Mouse (Mus musculus) midbrain, embryonic 11.5 days (tissue): Measurements from ENCODE around the gene Ctf2. TPM values are rescaled to one million over a fixed set of nuclear protein-coding genes. Genes with fewer than 3 reads are reported as not detected.

Experiments
- ATAC-seq: fragments of 200-750 bp; cut with Nextera tagmentation; 2 replicates; pipeline ENCODE4 v1.8.0; 2017; ENCODE audit warnings: moderate TSS enrichment, moderate library complexity; ENCODE audit not compliant: low FRiP score
- DNase-seq: peaks from one replicate; pipeline ENCODE4 v3.0.0; 2015; ENCODE audit warnings: low spot score; ENCODE audit errors: missing footprints
- H3K27ac ChIP-seq: fragments of 300-500 bp; sonication (generic); 2 replicates; pipeline ENCODE4 v1.5.1; 2014; ENCODE audit warnings: low read depth, low read length
- H3K27me3 ChIP-seq: fragments of 300-500 bp; sonication (generic); 2 replicates; pipeline ENCODE4 v1.6.1; 2014; ENCODE audit warnings: mild to moderate bottlenecking, low read length, moderate library complexity, mixed read lengths; ENCODE audit not compliant: control insufficient read depth, insufficient read depth
- H3K36me3 ChIP-seq: fragments of 300-500 bp; sonication (generic); 2 replicates; pipeline ENCODE4 v1.6.1; 2014; ENCODE audit warnings: mild to moderate bottlenecking, low read length, moderate library complexity, mixed read lengths; ENCODE audit not compliant: control insufficient read depth, insufficient read depth
- H3K4me1 ChIP-seq: fragments of 300-500 bp; sonication (generic); 2 replicates; pipeline ENCODE4 v1.6.1; 2014; ENCODE audit warnings: low read length; ENCODE audit not compliant: control insufficient read depth, insufficient read depth
- H3K4me2 ChIP-seq: fragments of 300-500 bp; sonication (generic); 2 replicates; pipeline ENCODE4 v1.6.1; 2014; ENCODE audit warnings: mild to moderate bottlenecking, moderate library complexity
- H3K4me3 ChIP-seq: fragments of 300-500 bp; sonication (generic); 2 replicates; pipeline ENCODE4 v1.5.1; 2014; ENCODE audit warnings: low read depth, low read length
- H3K9ac ChIP-seq: fragments of 300-500 bp; sonication (generic); 2 replicates; pipeline ENCODE4 v1.6.1; 2014; ENCODE audit warnings: low read length
- H3K9me3 ChIP-seq: fragments of 300-500 bp; sonication (generic); 2 replicates; pipeline ENCODE4 v1.6.1; 2016; ENCODE audit warnings: low read length; ENCODE audit not compliant: control insufficient read depth
- WGBS: fragments of 180-500 bp; shearing (Covaris S2); extraction: QIAGEN DNeasy Blood & Tissue Kit; methylation state at CpG from one replicate; pipeline ENCODE4 v1.1.7; 2014; 5-methylcytosine and 5-hydroxymethylcytosine counted together
- polyA plus RNA-seq: library from polyadenylated mRNA; unstranded; fragments of >200 nt; fragmentation: Nextera tagmentation; extraction: Ambion mirVana; gene quantifications from 2 replicates; pipeline ENCODE4 v1.2.1, GENCODE M21; 2014

The Ctf2 gene
- polyA plus RNA-seq, 1 experiment from 2014 or later, result 0.12 TPM

DNA sequence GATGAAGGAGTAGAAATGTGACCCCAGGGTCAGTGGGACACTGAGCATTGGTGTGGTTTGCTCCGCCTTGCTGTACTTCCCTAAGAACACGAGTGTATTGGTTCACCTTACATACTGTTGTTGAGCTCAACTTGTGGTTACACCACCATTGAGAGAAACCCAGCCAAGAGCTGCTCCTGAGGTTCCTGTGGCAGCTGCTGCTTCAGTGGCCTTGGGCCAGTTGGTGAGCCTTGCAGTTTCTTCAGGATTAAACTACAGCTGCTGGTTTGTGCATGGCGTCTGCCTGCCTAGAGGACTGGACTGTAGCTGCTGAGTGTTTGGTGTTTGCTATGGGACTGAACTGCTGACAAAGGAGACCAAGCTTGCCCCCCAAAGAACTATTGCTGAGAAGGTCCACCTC is 20.5 kb downstream of the Ctf2 start:
- H3K4me1 ChIP-seq, result peaks cover 22% of the 10 kb centered on the region
- 79% methylated on average over 3 of the region's 3 CpGs for WGBS
- H3K4me2 ChIP-seq, result no peak overlapping the region
- no peak for DNase-seq
- no peaks in the 10 kb centered on the region for H3K36me3 ChIP-seq
- no peaks in the 10 kb centered on the region for H3K9me3 ChIP-seq
- H3K27me3 ChIP-seq, result no peaks in the 10 kb centered on the region
- no peak overlapping the region for H3K9ac ChIP-seq
- ATAC-seq, result no peak
- H3K27ac ChIP-seq, result no peak overlapping the region
- H3K4me3 ChIP-seq, result no peak overlapping the region

DNA sequence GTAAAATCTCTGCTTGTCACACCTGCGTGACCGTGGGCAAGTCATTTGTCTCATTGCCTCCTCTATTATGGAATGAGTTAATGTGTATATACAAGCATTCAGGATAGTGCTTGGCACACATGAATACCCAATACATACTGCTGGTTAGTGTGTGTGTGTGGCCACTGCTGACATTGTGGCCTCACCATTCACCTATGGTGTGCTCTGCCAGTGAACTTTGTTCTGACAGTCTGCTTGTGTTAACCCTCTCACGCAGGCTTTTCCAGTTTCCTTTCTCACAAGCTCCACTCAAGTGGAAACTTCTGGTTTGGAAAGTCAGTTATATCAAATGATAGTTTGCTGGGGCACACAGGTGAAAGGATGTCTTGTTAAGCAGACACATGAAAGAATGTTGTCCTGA is 20.9 kb downstream of the Ctf2 start:
- H3K4me3 ChIP-seq, result no peak overlapping the region
- no peak overlapping the region for H3K4me2 ChIP-seq
- H3K4me1 ChIP-seq, result peaks cover 22% of the 10 kb centered on the region
- H3K27ac ChIP-seq, result no peak overlapping the region
- no peak overlapping the region for H3K9ac ChIP-seq
- H3K9me3 ChIP-seq, result no peaks in the 10 kb centered on the region
- no peak for ATAC-seq
- no peaks in the 10 kb centered on the region for H3K36me3 ChIP-seq
- no peaks in the 10 kb centered on the region for H3K27me3 ChIP-seq
- 93% methylated on average over 3 of the region's 3 CpGs for WGBS
- no peak for DNase-seq

DNA sequence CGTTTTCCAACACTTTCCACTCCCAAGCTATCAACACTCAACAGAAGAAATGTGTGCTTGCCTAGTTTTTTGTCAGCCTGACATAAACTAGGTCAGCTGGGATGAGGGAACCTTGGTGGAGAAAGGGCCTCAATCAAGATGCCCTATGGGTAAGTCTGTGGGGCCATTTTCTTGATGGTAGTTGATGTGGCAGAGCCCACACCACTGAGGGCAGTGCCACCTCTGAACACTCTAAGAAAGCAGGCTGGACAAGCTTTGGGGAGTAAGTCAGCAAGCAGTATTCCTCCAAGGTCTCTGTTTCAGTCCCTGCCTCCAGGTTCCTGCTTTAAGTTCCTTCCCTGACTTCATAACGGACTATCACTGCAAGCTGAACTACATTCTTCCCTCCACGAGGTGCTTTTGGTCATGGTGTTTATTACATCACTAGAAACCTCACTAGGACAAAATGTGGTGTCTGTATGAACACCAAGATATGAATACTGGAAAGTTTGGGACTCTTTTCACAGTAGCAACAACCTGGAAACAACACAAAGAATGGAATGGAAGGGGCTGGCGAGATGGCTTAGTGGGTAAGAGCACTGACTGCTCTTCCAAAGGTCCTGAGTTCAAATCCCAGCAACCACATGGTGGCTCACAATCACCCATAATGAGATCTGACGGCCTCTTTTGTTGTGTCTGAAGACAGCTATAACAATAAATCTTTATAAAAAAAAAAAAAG is 22.5 kb downstream of the Ctf2 start:
- peak overlapping the region; percentile 93; the same call in 1 of the 2 replicates for H3K27ac ChIP-seq
- DNase-seq (no peak), ATAC-seq (no peak)
- H3K4me2 ChIP-seq, result peak overlapping the region; percentile 59
- WGBS, result 77% methylated on average over 5 of the region's 5 CpGs
- no peaks in the 10 kb centered on the region for H3K9me3 ChIP-seq
- H3K9ac ChIP-seq, result no peak overlapping the region; the same call in 1 of the 2 replicates
- H3K4me1 ChIP-seq, result peaks cover 22% of the 10 kb centered on the region
- H3K36me3 ChIP-seq, result no peaks in the 10 kb centered on the region; the same call in 1 of the 2 replicates
- peak overlapping the region; percentile 74; the same call in 1 of the 2 replicates for H3K4me3 ChIP-seq
- H3K27me3 ChIP-seq, result no peaks in the 10 kb centered on the region

DNA sequence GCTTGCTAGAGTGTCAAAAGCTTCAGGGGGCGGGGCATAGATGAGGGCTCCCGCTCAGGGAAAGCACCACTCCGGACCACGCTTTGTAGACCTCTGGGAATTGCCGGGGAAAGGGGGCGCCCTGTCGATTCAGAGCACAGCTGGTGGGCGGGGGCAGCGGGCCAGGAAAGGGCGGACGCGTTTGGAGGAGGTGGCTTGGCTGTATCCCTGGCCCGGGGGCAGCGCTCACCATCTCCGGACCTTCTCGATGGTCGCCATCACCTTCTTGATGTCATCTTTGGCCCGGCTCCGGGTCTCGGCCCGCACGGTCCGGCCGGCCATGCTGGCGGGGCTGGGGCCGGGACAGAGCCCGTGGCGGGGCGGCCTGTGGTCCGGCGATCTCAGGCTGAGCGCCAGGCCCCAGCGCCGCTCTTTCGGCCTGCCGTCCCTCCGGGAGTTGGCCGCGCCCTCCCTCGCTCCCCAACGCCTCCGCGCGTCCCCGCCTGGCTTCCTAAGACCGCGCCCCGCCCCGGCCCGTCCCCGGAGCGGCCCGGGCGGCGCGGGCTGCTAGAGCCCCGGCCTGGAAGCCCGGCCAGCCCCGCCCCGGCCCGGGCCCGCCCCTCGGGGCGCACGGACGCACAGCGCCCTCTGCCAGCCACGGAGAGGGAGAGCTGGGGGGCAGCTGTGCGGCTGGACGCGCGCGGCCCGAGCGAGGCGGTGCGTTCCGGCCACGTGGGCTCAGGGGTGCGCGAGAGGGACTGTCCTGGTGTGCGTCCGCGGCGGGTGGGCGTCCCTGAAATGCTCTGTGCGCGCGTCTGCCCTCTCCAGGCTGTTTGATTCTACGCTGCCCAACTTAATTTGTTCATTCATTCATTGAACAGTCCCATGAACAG is 23.5 kb downstream of the Ctf2 start, which contains the start of gene Bcl7c:
Gene Bcl7c, minus strand, starts transcription at position 727 of the 872 bp plus-strand sequence.
- no peaks in the 10 kb centered on the region for H3K27me3 ChIP-seq
- peak within 1 kb of the TSS; percentile 59 for H3K4me2 ChIP-seq
- no peaks in the 10 kb centered on the region; the same call in 1 of the 2 replicates for H3K36me3 ChIP-seq
- peaks cover 22% of the 10 kb centered on the region for H3K4me1 ChIP-seq
- H3K4me3 ChIP-seq, result peak within 1 kb of the TSS; percentile 74
- H3K9me3 ChIP-seq, result no peaks in the 10 kb centered on the region
- WGBS, result under 1% methylated on average over 79 of the region's 90 CpGs
- H3K9ac ChIP-seq, result peak within 1 kb of the TSS; percentile 85
- peak within 1 kb of the TSS; percentile 93 for H3K27ac ChIP-seq
- ATAC-seq, result peak; percentile 88
- DNase-seq, result peak; percentile 98

DNA sequence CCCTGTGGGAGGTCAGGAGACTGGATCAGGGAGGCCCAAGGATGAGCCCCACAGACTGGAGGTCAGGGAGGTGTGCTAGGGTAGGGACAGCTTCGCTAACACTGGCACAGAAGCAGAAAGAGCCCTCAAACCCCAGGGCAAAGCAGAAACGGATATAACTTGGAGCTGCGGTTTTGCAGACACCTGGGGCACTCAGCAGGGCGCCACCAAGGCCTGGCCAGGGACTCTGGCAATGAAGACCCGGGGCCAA is 24.1 kb downstream of the Ctf2 start:
- Histone ChIP-seq H3K27me3 (no peaks in the 10 kb centered on the region), H3K4me2 (peak overlapping the region; percentile 59), H3K4me1 (peaks cover 19% of the 10 kb centered on the region), H3K4me3 (peak overlapping the region; percentile 74), H3K36me3 (no peaks in the 10 kb centered on the region; the same call in 1 of the 2 replicates), H3K9ac (peak overlapping the region; percentile 85), H3K27ac (peak overlapping the region; percentile 93), H3K9me3 (no peaks in the 10 kb centered on the region)
- ATAC-seq (no peak; the same call in 1 of the 2 replicates), DNase-seq (no peak)
- WGBS, result 0% methylated on average over 5 of the region's 5 CpGs

DNA sequence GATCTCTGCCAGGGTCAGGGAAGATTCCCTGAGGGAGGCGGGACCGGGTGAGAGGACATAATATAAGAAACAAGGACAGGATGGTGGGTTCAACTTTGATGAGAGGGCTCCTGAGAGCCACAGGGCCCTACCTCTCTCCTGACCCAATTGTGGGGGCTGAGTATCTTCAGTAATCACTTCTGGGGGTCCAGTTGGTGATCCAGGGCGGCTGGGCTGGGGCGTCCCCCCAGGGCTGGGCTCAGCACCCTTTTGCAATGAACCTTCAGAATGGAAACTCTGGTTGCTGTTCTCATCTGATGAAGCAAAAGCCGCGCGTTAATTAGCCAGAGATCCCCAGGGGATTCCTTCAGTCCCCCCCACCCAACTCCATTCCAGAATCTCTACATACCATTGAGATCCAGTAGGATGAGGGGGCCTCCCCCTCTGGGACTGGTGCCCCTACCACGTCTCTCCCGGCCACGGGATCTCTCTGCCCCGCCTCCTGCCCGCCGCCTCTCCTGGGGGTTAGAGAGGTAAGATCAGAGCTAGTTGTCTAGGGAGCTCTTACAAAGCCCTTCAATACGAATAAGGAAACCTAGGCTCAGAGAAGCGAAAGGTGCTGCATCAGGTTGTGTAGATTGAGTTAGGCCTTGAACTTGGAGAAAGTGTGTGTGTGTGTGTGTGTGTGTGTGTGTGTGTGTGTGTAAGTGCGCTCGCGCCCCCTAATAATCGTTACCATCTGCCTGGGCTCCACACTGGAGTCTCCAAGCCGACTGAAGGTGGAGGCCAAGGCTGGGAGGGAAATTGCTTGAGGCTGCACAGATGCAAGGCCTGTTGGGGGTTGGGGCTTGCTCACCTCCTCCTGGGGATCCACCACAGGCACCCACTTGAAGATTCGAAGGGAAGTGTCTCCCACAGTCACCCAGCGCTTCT is 24.7 kb downstream of the Ctf2 start:
- peak overlapping the region; percentile 59 for H3K4me2 ChIP-seq
- peak overlapping the region; percentile 74 for H3K4me3 ChIP-seq
- peak overlapping the region; percentile 85 for H3K9ac ChIP-seq
- WGBS, result 29% methylated on average over 22 of the region's 22 CpGs
- H3K4me1 ChIP-seq, result peaks cover 15% of the 10 kb centered on the region
- H3K27me3 ChIP-seq, result no peaks in the 10 kb centered on the region
- ATAC-seq (peak; percentile 6; the same call in 1 of the 2 replicates), DNase-seq (no peak)
- peak overlapping the region; percentile 93 for H3K27ac ChIP-seq
- no peaks in the 10 kb centered on the region; the same call in 1 of the 2 replicates for H3K36me3 ChIP-seq
- H3K9me3 ChIP-seq, result no peaks in the 10 kb centered on the region

DNA sequence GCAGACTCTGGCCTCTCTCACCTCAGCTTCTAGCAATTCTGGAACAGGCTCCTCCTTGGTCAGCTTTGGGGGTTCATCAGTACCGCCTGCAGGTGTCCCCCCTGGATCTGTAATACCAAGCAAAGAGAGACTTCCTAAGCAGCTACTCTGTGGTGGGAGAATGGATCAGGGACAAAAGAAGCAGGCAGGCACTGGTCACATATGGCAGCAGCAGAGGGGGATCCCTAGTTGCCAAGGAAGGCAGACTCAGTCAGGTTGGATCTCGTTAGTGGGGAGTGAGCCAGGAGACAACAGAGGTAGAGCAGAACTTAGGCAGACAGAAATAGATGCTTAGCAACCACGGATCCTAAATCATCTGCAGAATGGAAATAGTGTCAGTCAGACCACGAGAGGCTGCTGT is 26.3 kb downstream of the Ctf2 start:
- H3K27me3 ChIP-seq, result no peaks in the 10 kb centered on the region
- no peak for ATAC-seq
- peaks cover 12% of the 10 kb centered on the region for H3K4me1 ChIP-seq
- H3K27ac ChIP-seq, result no peak overlapping the region
- DNase-seq, result no peak
- H3K9ac ChIP-seq, result no peak overlapping the region
- no peak overlapping the region for H3K4me2 ChIP-seq
- no peaks in the 10 kb centered on the region; the same call in 1 of the 2 replicates for H3K36me3 ChIP-seq
- no peaks in the 10 kb centered on the region for H3K9me3 ChIP-seq
- WGBS, result 86% methylated on average over 4 of the region's 4 CpGs
- H3K4me3 ChIP-seq, result no peak overlapping the region

DNA sequence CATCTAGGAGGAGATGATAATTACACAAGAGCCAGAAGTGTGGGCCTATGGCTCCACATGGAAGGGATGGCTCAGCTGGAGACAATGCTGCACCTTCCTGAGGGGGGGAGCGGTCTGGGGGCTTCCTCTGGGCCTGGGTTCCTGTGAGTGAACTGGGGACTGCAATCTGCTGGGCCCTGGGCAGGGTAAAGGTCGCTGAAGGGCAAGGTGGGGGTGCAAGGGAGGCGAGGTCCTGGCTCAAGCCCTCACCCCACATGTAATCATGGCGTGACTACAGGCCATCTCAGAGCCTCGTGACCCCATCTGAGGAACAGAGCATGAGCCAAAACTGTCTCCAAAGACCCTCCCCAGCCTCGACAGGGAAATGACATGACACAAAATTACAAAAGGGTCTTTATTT is 27.4 kb downstream of the Ctf2 start:
- no peaks in the 10 kb centered on the region for H3K27me3 ChIP-seq
- H3K9me3 ChIP-seq, result no peaks in the 10 kb centered on the region
- ATAC-seq (no peak), DNase-seq (no peak)
- no peak overlapping the region for H3K4me3 ChIP-seq
- H3K27ac ChIP-seq, result no peak overlapping the region
- no peaks in the 10 kb centered on the region; the same call in 1 of the 2 replicates for H3K36me3 ChIP-seq
- peaks cover 12% of the 10 kb centered on the region for H3K4me1 ChIP-seq
- H3K9ac ChIP-seq, result no peak overlapping the region
- WGBS, result 78% methylated on average over 6 of the region's 6 CpGs
- no peak overlapping the region for H3K4me2 ChIP-seq
